Mouse (Mus musculus) right cerebral cortex, postnatal 14 days (tissue): Measurements from ENCODE around the gene Gpa33.
"Not testable (repeated sequence)": the region's sequence is repeated elsewhere in the genome, so short reads cannot be mapped to it uniquely, and the experiment has no call there.

Experiments used
- DNase-seq: peaks from one replicate; pipeline ENCODE4 v3.0.0; 2022

Gene Gpa33

DNA sequence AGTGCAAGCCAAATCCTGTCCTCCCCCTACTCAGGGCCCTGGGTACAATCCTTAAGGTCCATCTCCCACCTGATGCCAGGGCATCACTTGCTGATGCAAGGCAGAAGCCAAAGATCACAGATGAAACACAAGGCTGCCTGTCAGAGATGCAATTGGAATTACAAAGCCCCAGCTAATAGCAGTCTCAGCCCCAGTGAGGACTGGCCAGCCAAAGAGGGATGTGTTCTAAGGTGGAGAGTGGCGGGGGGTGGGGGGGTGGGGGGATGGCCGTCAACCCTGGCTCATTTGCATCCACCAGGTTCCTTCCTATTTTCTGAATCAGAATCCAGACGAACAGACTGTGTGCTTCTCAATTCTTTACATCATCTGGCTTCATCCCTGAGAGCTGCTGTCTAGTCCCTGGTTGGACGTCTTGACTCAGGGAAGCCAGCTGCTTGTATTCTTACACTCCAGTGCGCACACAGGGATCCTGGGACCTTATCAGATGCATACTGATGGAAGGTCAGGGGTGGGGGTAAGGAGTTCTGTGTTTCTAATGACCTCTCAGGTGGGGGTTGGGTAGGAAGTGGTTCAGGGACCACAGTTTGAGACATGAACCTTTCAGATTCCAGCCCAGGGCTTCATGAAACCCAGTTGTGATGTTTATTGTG lies 5.2 kb downstream of the Gpa33 start:
- no peak for DNase-seq

DNA sequence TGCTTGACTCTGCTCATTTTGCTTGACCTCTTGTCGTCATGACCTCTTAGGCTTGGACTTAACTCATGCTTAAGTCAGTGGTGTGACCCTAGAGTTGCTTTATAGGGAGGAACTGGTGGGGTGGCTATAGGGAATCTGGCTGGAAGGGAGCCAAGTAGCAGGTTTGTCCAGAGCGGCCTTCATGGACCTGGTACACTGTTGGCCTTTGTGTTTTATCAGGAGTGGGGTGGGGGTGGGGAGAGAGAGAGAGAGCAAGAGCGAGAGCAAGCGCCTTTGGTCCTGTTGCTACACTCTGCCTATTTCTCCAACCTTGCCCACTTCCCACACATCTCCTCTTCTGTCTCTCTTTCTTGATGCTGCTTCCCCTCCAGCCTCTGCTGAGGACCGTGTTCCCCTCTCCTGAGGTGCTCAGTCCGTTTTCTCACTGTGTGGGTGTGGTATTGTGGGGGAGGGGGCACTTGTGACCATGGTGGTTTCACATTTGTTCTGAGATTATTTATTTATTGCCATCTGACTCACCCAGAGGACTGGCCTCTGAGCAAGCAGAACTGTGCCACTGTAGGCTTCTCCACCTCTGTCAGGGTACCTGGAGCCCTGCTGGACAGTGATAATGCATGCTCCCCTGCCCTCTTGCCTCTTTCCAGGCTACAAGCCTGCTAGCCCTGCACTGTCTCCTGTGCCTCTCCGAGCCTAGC lies 7.4 kb downstream of the Gpa33 start:
- no peak for DNase-seq

DNA sequence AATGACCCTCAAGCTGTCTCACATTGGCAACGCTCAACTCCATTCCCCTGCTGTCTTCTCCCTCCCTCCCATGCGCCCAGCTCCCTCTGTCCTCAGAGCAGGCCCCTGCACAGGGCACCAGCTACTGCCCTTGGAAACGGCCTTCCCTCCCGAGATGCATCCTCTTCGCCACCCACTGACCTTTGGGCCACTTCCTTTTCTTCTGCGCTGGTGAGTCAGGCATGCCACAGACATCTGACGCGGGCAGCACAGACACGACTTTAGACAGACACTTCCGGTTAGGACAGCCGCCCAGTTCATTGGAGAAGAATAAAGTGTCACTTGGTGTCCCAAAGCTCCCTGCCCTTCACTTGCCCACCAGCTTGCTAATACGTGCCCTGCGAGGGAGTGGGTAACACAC lies 8.1 kb downstream of the Gpa33 start:
- no peak for DNase-seq

DNA sequence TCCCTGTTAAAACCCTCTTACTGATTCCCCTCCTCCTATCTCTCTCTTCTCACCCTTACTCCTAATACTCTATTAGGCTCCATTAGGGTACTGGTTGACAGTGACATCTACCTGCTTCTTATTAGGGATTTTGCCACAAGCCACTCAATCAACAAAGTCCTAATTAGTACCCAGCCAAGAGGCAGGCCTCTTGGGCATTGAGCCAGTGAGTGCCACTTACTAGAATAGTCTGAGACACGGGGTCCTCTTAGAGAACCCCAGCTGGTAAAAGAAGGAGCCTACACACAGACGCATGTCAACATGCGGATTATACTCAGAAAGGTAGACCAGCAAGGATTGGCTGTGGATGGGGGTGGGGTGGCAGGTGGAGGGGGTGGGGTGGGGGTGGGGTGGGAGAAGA lies 9.1 kb downstream of the Gpa33 start:
- no peak for DNase-seq

DNA sequence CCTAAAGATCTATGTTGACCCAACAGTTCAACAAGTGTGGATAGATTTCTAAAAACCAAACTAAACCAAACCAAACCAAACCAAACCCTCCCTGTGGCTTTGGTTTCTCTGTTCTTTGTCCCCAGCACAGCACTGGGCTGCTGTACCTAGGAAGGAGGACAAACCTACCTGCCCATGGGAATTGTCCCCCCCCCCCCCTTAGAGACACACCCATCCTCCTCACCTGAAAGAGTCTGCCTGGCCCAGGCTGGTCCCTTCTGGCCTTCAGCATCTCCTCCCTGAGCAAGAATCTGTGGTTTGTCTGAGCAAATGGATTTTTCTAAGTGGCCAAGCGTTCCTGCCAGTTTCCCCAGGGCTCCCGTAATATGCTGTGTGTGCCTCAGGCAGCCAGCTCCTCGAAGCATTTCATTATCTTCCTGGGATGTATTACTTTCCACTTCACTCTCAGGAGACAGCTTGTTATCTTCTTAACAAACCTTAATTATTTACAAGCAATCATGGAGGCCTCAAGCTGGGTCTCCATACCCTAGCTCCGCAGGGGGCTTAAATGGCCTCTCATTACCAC lies 9.7 kb downstream of the Gpa33 start:
- no peak for DNase-seq

DNA sequence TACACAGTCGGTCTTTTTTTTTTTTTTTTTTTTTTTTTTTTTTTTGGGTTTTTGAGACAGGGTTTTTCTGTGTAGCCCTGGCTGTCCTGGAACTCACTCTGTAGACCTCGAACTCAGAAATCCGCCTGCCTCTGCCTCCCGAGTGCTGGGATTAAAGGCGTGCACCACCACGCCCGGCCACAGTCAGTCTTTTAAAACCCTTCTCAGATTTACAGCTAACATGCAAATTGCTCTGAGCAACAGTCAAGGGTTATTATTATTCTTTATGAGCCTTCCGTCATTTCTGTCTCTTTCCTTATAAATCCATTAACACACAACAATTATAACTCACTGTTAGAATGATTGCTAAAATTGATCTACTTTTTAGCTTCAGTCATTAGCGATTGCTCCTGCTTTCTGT lies 11.8 kb downstream of the Gpa33 start:
- DNase-seq: not testable (repeated sequence)

DNA sequence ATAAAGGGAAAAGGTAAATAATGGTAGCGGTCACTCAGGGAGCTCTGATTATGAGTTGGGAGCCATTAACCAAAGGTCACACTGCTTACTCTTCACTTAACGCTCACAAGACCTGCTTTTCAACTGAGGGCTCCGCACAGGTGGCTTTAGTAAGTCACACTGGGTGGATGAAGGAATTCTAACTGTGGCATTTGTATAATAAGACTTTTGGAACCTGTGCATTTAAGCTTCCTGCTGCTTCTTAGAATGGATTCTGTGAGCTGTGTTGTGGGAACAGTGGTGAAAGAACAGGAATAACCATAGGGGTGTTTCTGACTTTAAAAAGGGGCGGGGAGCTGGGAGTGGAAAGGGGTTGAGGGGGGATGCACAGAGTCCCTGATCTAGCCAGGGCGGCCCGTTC lies 12.3 kb downstream of the Gpa33 start:
- DNase-seq: no peak

DNA sequence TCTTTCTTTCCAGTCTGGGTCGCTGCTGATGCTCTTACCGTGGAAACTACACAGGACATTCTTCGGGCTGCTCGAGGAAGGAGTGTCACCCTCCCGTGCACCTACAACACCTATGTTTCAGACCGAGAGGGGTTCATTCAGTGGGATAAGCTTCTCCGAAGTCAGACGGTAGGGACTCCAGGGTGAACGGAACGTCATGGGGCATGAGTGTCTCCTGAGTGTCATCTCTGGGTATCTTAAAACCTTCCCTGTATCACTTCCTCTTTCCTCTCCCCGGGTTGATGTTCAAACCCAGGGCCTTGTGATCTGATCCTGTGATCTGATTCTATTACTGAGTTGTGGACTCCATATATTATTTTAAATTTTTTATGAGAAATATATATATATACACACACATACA lies 16.6 kb downstream of the Gpa33 start:
- no peak for DNase-seq

DNA sequence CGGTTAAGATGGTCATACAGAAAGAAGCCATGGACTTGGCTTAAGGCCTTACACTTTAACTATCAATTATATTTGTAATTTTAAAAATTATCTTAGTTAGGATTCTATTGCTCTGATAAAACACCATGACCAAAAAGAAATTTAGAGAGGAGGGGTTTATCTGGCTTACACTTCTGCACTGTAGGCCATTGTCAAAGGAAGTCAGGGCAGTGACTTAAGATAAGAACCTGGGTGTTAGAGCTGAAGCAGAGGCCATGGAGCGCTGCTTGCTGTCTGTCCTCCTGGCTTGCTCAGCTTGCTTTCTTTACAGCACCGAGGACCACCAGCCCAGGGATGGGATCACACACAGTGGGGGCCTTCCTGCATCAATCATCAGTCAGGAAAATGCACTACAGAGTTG lies 17.6 kb downstream of the Gpa33 start:
- DNase-seq: no peak

DNA sequence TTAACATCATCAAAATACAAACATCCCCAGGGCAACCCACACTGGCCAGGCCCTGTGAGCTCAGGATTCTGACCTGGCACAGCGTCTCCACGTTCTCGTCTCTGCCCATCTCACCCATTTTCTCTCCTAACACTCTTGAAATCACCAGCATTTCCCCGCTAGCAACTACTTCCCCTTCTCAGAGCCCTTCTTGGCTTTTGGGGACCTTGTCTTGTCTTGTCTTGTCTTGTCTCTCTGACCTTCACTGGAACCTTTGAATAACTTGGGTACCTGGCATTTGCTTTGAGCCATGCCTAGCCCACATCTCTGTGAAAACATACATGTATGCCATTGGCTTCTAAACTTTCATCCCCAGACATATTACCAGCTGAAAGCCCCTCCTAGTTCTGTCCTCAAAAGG lies 19.4 kb downstream of the Gpa33 start:
- no peak for DNase-seq

DNA sequence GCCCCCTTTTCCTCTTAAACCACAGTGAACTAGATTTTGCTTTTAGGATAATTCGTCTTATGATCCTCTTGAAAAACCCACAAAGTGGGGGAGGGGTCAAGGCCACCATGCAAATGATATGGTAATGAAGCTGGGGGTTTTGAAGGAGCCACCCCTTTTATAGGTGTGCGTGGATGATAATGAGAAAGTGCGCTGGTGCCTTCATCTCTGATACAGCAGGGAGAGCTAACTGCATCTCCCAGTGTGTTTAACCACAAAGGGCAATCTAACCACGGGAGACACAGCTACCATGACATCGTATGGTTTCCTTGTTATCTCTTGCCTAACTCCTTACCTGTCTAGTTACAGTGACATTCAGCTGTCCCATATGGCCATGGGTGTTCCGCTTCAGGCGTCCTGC lies 20.0 kb downstream of the Gpa33 start:
- DNase-seq: no peak

DNA sequence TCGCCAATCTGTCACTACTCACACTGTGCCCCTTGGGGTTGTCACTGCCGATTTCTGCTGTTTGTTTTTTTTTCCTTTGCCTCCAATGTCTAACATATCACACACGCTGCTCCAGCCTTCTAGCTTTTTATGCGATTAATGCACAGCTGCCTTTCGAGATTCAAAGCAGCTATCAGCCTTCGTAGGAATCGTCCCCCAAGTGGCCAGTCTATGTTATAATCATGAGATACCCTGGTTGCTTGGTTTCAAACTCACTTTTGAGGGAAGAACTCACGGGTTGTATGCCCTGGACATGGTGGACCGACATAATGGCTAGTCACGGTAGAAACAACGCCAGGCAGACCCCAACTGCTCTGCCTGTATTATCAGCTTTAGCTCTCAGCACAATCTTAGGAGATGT lies 21.3 kb downstream of the Gpa33 start:
- DNase-seq: no peak

DNA sequence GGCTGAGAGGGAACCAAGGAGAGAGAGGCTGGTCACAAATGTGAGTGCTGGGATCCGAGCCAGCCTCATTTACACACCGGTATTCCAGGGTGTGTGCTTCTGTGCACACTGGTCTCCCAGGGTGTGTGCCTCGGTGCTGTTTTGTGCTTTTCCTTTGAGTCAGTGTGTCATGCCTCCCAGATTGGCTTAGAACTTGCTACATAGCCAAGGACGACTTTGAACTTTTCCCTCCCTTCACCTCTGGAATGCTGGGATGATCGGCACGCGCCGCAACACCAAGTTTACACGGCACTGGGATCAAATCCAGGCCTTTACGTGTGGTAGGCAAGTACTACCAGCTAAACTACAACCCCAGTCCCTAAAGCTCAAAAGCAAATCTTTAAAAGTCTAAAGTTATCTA lies 22.0 kb downstream of the Gpa33 start:
- DNase-seq: no peak

DNA sequence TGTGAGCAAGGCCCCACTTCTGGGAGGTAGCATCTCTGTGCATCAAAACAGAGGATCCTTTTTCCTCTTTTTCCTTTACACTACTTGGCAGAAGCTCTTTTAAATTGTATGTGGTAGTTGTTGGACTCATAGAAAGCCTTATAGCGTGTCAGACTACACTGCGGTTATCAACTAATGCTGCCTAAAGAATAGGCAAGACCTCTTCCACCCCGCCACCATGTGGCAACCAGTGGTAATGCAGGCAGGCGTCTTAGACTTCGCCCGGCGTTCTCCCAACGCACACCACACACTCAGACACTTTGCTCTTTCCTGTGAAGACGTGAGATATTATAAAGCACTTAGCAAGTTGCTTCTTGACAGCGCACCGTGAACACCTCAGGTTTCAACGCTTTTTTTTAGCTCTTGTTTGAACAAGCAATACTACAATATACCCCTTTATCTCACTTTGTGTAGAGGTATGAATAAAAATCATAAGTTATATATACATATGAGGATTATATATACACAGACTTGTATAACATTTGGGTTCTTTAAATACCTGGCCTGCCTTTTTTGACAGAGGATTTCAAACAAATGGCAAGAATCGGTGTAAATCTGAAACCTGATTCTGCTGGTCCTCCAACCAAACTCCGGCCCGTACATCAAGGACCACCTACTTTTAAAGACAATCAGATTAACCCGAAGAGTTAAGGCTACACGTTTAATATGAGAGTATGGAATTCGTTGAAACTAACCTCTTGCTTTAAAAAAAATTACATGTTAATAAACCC lies 23.5 kb downstream of the Gpa33 start:
- DNase-seq: peak; percentile 95

DNA sequence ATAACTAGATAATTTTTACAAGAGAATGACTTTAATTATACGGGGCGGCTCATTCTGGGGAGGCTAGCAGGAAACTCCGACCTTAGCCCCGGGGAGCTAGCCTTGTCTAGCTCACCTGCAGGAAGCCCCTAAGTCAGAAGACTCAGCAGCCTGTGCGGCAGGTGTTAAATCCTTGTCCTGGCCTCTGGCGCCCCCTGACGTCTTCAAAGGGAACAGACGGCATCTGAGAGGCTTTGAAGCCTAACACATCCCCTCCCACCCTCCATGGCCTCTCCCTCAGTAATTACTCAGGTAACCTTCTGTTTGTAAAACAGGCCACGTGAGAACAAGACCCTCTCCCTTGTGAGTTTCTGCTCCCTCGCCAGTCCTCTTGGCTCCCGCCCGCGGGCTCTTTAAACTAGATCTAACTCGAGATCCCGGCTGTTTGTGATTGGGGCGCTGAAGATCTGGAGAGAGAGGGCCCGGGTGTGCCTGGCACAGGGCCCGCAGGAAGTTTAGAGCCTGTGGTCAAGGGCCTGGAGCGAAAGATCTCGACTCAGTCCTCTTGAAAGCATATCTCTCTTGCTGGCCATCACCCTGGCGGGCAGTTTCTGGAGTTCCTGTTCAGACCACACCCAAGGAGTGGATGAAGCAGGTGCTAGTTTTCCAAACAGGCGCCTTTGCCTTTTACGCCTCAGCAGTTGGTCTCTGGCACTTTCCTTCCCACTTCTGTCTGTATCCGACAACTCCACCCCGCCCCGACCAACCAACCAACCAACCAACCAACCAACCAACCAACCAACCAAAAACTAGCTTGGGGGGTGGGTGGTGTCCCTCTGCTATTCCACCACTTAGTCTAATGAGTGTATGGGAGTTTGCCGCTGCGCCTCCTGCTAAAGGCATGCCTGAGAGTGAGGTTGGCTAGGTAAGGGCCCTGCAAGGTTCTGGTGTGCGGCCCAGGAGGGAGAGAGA lies 24.4 kb downstream of the Gpa33 start:
- peak; percentile 77 for DNase-seq

DNA sequence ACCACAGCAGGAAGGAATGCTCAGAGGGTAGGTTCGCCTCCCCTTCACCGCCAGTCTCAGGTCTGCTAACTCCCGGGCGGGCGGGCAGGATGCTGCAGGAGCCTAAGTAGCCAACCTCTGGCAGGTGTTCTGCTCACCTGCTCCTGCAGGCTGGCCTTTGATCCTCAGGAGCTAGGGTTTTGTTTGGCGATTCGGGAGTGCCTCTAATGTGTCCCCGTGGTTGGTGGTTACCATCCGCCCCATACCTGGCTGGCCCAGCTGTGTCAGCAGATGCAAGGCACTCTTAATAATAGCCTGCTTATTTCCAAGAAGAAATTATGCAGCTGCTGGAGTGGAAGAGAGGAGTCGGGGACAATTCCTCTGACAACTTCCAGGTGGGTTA lies 25.1 kb downstream of the Gpa33 start:
- DNase-seq: no peak

DNA sequence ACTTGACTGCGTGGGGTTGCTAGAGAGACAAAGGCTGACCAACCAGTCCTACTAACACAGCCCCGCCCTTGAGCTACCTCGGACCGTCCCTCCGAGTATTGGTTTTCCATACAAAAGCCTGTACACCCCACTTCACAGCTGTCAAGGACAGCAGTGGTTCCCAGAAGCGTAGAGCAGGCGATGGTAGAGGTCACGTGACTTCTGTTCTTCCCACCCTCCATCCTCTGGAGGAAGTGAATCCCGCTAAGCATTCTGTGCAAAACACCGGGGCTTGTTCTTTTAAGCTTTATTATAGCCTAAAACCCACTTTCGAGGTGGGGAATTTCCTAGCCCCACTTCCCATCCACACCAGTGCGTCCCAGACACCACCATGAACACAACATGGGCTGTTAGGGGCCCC lies 27.7 kb downstream of the Gpa33 start:
- DNase-seq: no peak

DNA sequence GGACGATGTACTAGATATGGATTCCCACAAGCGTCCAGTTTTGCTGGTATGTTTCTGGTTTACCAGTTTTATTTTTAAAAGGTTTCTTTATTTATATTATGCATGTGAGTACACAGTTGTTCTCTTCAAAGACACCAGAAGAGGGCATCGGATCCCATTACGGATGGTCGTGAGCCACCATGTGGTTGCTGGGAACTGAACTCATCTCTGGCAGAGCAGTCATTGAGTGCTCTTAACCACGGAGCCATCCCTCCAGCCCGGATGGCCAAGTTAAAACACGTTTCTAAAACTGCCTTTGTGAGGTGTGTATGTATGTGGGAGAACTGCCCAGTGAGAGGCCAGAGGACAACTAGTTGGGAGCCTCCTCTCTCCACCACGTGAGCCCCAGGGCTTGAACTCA lies 28.6 kb downstream of the Gpa33 start:
- no peak for DNase-seq

DNA sequence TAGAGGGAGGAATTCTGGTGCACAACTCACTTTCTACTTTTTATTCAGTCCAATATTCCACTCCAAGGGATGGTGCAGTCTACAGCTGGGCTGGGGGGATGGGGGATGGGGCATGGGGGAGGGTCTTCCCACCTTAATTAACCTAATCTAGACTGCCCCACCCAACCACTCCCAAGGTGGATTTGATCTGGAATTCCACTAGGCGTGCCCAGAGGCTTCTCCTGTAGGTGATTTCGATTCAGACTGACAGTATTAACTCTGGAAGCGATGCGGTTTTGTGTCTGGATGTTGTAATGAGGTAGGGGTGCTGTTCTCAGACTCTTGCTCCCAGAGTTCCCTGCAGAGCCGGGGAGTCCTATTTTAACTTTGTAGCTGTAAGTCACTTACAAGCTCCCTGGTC lies 30.1 kb downstream of the Gpa33 start:
- DNase-seq: no peak

DNA sequence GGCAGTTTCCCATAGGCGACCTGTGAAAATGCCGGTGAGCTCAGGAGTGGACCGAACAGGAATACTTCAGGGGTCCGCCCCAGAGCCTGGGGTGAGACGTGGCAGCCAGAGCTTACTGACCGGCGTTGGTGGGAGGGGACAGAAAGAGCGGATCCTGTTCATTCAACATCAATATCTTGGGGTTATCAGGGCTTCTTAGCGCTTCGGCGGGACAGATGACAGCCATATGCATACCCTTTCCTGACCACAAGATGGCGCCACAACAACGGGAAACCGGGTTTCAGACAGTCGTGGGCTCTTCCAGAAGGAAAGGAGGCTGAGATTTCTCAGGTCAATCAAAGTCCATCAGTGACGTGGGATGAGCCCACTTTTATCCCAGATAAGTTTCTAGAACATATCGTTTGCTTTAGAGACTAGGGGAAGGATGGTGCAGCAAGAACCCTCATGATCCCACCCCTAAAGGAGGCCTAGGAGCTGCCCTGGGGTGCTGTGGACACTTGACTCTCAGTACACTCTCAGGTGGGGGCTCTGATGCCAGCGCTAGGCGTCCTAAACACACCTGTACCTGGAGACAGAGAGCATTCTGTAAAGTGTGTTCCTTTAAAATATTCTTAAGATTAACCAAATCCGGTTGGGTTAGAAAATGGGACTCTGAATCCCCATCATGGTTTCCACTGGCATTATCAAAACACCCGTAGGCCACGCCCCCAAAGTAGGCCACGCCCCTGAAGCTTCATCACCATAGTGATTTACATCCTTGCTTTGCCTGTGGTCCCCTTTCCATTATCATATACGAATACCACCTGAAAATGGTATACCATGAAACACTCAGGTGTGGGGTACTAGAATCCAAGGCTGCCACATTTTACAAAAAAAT lies 30.8 kb downstream of the Gpa33 start:
- DNase-seq: peak; percentile 83

DNA sequence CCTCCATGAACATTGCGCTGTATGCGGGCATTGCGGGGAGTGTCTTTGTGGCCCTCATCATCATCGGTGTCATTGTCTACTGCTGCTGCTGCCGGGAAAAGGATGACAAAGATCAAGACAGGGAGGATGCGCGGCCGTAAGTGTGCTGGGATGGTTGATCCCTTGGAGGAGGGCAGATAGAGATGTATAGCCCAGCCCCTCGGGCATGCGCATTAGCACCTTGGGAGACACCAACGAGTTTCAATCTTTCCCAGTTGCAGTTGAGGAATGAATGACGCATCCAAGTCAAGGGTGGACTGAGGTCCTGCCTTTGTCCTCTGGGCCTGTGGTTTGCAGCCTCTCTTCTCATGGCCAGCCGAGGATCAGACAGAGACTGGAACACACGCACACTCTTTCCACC lies 34.5 kb downstream of the Gpa33 start:
- DNase-seq: no peak

DNA sequence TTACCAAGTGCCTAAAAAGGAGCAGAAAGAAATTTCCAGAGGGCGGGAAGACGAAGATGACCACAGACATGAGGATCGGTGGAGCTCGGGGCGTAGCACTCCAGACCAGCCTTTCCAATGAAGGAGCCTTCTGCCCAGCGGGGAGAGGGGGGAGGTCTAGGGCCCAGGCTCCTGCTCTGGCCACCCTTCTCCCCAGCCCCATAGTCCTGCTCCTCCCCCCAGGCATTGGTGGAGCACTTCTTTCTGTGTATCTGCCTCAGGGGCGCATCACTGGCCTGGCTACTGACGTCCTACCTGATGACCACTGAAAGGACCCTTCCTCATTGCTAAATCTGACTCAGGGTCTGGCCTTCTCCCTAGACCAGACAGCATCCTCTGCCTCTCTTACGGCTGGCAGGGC lies 35.1 kb downstream of the Gpa33 start:
- DNase-seq: no peak
